Mouse (Mus musculus) CH12.LX (cell line): ENCODE data around the gene Vps9d1. TPM values are rescaled to one million over a fixed set of nuclear protein-coding genes. Genes with fewer than 3 reads are reported as not detected.

Experiments
- DNase-seq: peaks from one replicate; pipeline ENCODE4 v3.0.0-alpha.2; 2013; ENCODE audit errors: extremely low read depth
- H3K27ac ChIP-seq: 2 replicates; pipeline ENCODE4 v1.5.1; 2012; ENCODE audit warnings: low read depth, mild to moderate bottlenecking, control low read depth, moderate library complexity; ENCODE audit not compliant: insufficient read depth
- H3K27me3 ChIP-seq: replicated peaks from 2 replicates; pipeline ENCODE3; 2012; ENCODE audit warnings: inconsistent platforms
- H3K36me3 ChIP-seq, 2 experiments: replicated peaks in 1 of 2; 2 replicates each; pipeline versions ENCODE3 to v1.6.1; 2012; ENCODE audit warnings: inconsistent platforms in 1 of 2, low read length in 1 of 2, mild to moderate bottlenecking in 1 of 2, mixed read lengths in 1 of 2, moderate library complexity in 1 of 2; ENCODE audit not compliant: control insufficient read depth in 1 of 2, insufficient read depth in 1 of 2
- H3K4me1 ChIP-seq, 2 experiments: 2 replicates each; pipeline ENCODE4 v1.6.1; 2012; ENCODE audit warnings: inconsistent platforms in 1 of 2, moderate library complexity in 1 of 2; ENCODE audit not compliant: insufficient read depth in 2 of 2, control insufficient read depth in 1 of 2
- H3K4me2 ChIP-seq: 2 replicates; pipeline ENCODE4 v1.6.1; 2012; ENCODE audit warnings: low read depth, mild to moderate bottlenecking, control low read depth; ENCODE audit not compliant: poor library complexity, insufficient read depth, severe bottlenecking
- H3K4me3 ChIP-seq, 3 experiments: fragments of 150-350 bp in 1 of 3; sonication (generic) in 1 of 3; replicated peaks in 1 of 3; 2 replicates each; pipeline versions ENCODE3 to v1.5.1; 2011 to 2012; ENCODE audit warnings: low read depth in 2 of 3, low read length in 2 of 3, mild to moderate bottlenecking in 2 of 3, moderate library complexity in 2 of 3, control low read depth in 1 of 3, improper control_type of control experiment in 1 of 3, inconsistent platforms in 1 of 3, mixed read lengths in 1 of 3; ENCODE audit not compliant: poor library complexity in 1 of 3
- H3K79me2 ChIP-seq: replicated peaks from 2 replicates; pipeline ENCODE4 v1.6.1; 2012; ENCODE audit warnings: mild to moderate bottlenecking, moderate library complexity; ENCODE audit not compliant: control insufficient read depth, poor library complexity, insufficient read depth, severe bottlenecking; ENCODE audit errors: extremely low read depth
- H3K9ac ChIP-seq: 2 replicates; pipeline ENCODE4 v1.6.1; 2012; ENCODE audit warnings: low read depth, mild to moderate bottlenecking, control low read depth, moderate library complexity; ENCODE audit not compliant: insufficient read depth
- H3K9me3 ChIP-seq: replicated peaks from 2 replicates; pipeline ENCODE3; 2012; ENCODE audit warnings: low read length, inconsistent platforms, mixed read lengths
- BHLHE40 ChIP-seq: IDR thresholded peaks from 2 replicates; pipeline ENCODE4 v1.6.1; 2011; ENCODE audit warnings: mild to moderate bottlenecking, low read depth, low read length, improper control_type of control experiment
- CHD1 ChIP-seq: IDR thresholded peaks from 2 replicates; pipeline ENCODE4 v1.6.1; 2012; ENCODE audit warnings: low read depth, low read length, improper control_type of control experiment, inconsistent platforms
- CHD2 ChIP-seq: IDR thresholded peaks from 2 replicates; pipeline ENCODE4 v1.6.1; 2011; ENCODE audit warnings: low read length, improper control_type of control experiment
- CTCF ChIP-seq, 2 experiments: IDR thresholded peaks in 1 of 2; conservative IDR thresholded peaks in 1 of 2; 2 replicates each; pipeline ENCODE4 v1.5.1; 2011 to 2012; ENCODE audit warnings: low read depth in 2 of 2, low read length in 2 of 2, improper control_type of control experiment in 1 of 2, inconsistent platforms in 1 of 2, mild to moderate bottlenecking in 1 of 2, moderate library complexity in 1 of 2
- E2F4 ChIP-seq: IDR thresholded peaks from 2 replicates; pipeline ENCODE4 v1.6.1; 2011; ENCODE audit warnings: low read depth, low read length, improper control_type of control experiment; ENCODE audit not compliant: insufficient replicate concordance
- ELF1 ChIP-seq: IDR thresholded peaks from 2 replicates; pipeline ENCODE4 v1.6.1; 2014; ENCODE audit warnings: low read depth, mild to moderate bottlenecking, inconsistent platforms, low read length, improper control_type of control experiment
- EP300 ChIP-seq: IDR thresholded peaks from 2 replicates; pipeline ENCODE4 v1.6.1; 2011; ENCODE audit warnings: low read length, improper control_type of control experiment
- ETS1 ChIP-seq: conservative IDR thresholded peaks from 2 replicates; pipeline ENCODE4 v1.6.1; 2012; ENCODE audit warnings: low read depth, mild to moderate bottlenecking, inconsistent platforms, low read length, improper control_type of control experiment, moderate library complexity
- GABPA ChIP-seq: IDR thresholded peaks from 2 replicates; pipeline ENCODE4 v1.6.1; 2012; ENCODE audit warnings: low read depth, low read length, improper control_type of control experiment, inconsistent platforms; ENCODE audit not compliant: insufficient replicate concordance
- HCFC1 ChIP-seq: IDR thresholded peaks from 2 replicates; pipeline ENCODE4 v1.6.1; 2012; ENCODE audit warnings: low read depth, mild to moderate bottlenecking, inconsistent platforms, low read length, improper control_type of control experiment
- IRF4 ChIP-seq: IDR thresholded peaks from 2 replicates; pipeline ENCODE4 v1.6.1; 2014; ENCODE audit warnings: low read depth, mild to moderate bottlenecking, inconsistent platforms, low read length, improper control_type of control experiment
- JUN ChIP-seq: IDR thresholded peaks from 2 replicates; pipeline ENCODE4 v1.6.1; 2011; ENCODE audit warnings: low read depth, mild to moderate bottlenecking, low read length, improper control_type of control experiment, moderate library complexity; ENCODE audit not compliant: insufficient read depth
- JUND ChIP-seq: conservative IDR thresholded peaks from 2 replicates; pipeline ENCODE4 v1.6.1; 2011; ENCODE audit warnings: low read depth, low read length, improper control_type of control experiment
- KAT2A ChIP-seq: IDR thresholded peaks from 2 replicates; pipeline ENCODE4 v1.6.1; 2012; ENCODE audit warnings: low read length, improper control_type of control experiment, inconsistent platforms; ENCODE audit not compliant: insufficient replicate concordance
- MAFK ChIP-seq: IDR thresholded peaks from 2 replicates; pipeline ENCODE4 v1.6.1; 2011; ENCODE audit warnings: low read length, improper control_type of control experiment; ENCODE audit not compliant: insufficient replicate concordance
- MAX ChIP-seq: IDR thresholded peaks from 2 replicates; pipeline ENCODE4 v1.6.1; 2011; ENCODE audit warnings: low read length, improper control_type of control experiment
- MAZ ChIP-seq: IDR thresholded peaks from 2 replicates; pipeline ENCODE4 v1.6.1; 2012; ENCODE audit warnings: low read depth, mild to moderate bottlenecking, inconsistent platforms, low read length, improper control_type of control experiment, moderate library complexity
- MEF2A ChIP-seq: IDR thresholded peaks from 2 replicates; pipeline ENCODE4 v1.6.1; 2014; ENCODE audit warnings: low read depth, mild to moderate bottlenecking, inconsistent platforms, low read length, improper control_type of control experiment, borderline replicate concordance
- MXI1 ChIP-seq: IDR thresholded peaks from 2 replicates; pipeline ENCODE4 v1.6.1; 2011; ENCODE audit warnings: mild to moderate bottlenecking, low read depth, low read length, improper control_type of control experiment
- MYC ChIP-seq: IDR thresholded peaks from 2 replicates; pipeline ENCODE4 v1.6.1; 2011; ENCODE audit warnings: low read depth, mild to moderate bottlenecking, improper control_type of control experiment, low read length
- NELFE ChIP-seq: IDR thresholded peaks from 2 replicates; pipeline ENCODE4 v1.6.1; 2011; ENCODE audit warnings: low read depth, low read length, improper control_type of control experiment
- NRF1 ChIP-seq: IDR thresholded peaks from 2 replicates; pipeline ENCODE4 v1.6.1; 2014; ENCODE audit warnings: low read depth, mild to moderate bottlenecking, inconsistent platforms, low read length, improper control_type of control experiment, moderate library complexity
- PAX5 ChIP-seq: IDR thresholded peaks from 2 replicates; pipeline ENCODE4 v1.6.1; 2012; ENCODE audit warnings: low read length, inconsistent platforms, mixed read lengths
- POLR2A ChIP-seq: IDR thresholded peaks from 2 replicates; pipeline ENCODE4 v1.6.1; 2011; ENCODE audit warnings: low read depth, mild to moderate bottlenecking, improper control_type of control experiment, low read length
- POLR2AphosphoS2 ChIP-seq: IDR thresholded peaks from 2 replicates; pipeline ENCODE4 v1.6.1; 2011; ENCODE audit warnings: low read depth, low read length, improper control_type of control experiment
- RAD21 ChIP-seq: IDR thresholded peaks from 2 replicates; pipeline ENCODE4 v1.6.1; 2011; ENCODE audit warnings: low read depth, mild to moderate bottlenecking, low read length, improper control_type of control experiment, moderate library complexity
- RCOR1 ChIP-seq: conservative IDR thresholded peaks from 2 replicates; pipeline ENCODE4 v1.6.1; 2012; ENCODE audit warnings: low read depth, mild to moderate bottlenecking, inconsistent platforms, low read length, improper control_type of control experiment
- SIN3A ChIP-seq: IDR thresholded peaks from 2 replicates; pipeline ENCODE4 v1.6.1; 2012; ENCODE audit warnings: low read length, improper control_type of control experiment, inconsistent platforms
- SMC3 ChIP-seq: IDR thresholded peaks from 2 replicates; pipeline ENCODE4 v1.6.1; 2011; ENCODE audit warnings: low read depth, low read length, improper control_type of control experiment
- TBP ChIP-seq: conservative IDR thresholded peaks from 2 replicates; pipeline ENCODE4 v1.6.1; 2011; ENCODE audit warnings: low read depth, low read length, improper control_type of control experiment
- TCF12 ChIP-seq: IDR thresholded peaks from 2 replicates; pipeline ENCODE4 v1.6.1; 2014; ENCODE audit warnings: low read depth, mild to moderate bottlenecking, inconsistent platforms, low read length, improper control_type of control experiment
- UBTF ChIP-seq: IDR thresholded peaks from 2 replicates; pipeline ENCODE4 v1.6.1; 2012; ENCODE audit warnings: low read depth, mild to moderate bottlenecking, inconsistent platforms, low read length, improper control_type of control experiment, moderate library complexity
- USF1 ChIP-seq: IDR thresholded peaks from 2 replicates; pipeline ENCODE4 v1.6.1; 2014; ENCODE audit warnings: low read depth, mild to moderate bottlenecking, inconsistent platforms, low read length, improper control_type of control experiment
- USF2 ChIP-seq: conservative IDR thresholded peaks from 2 replicates; pipeline ENCODE4 v1.6.1; 2011; ENCODE audit warnings: low read depth, low read length, improper control_type of control experiment
- ZC3H11A ChIP-seq: IDR thresholded peaks from 2 replicates; pipeline ENCODE4 v1.6.1; 2012; ENCODE audit warnings: low read depth, mild to moderate bottlenecking, inconsistent platforms, low read length, improper control_type of control experiment
- ZKSCAN1 ChIP-seq: IDR thresholded peaks from 2 replicates; pipeline ENCODE4 v1.6.1; 2012; ENCODE audit warnings: low read depth, inconsistent platforms, low read length, improper control_type of control experiment, borderline replicate concordance
- ZMIZ1 ChIP-seq: IDR thresholded peaks from 2 replicates; pipeline ENCODE4 v1.6.1; 2012; ENCODE audit warnings: low read depth, mild to moderate bottlenecking, inconsistent platforms, low read length, improper control_type of control experiment
- ZNF384 ChIP-seq: IDR thresholded peaks from 2 replicates; pipeline ENCODE4 v1.6.1; 2012; ENCODE audit warnings: low read depth, low read length, improper control_type of control experiment, inconsistent platforms
- dilution Hi-C: fragments of 300-500 bp; cut with MboI; formaldehyde crosslinking; loops from 2 replicates; pipeline ENCODE4 v1.14.3; 2020; ENCODE audit warnings: low sequenced_read_pairs; ENCODE audit not compliant: extremely low pct_unique_long_range_greater_than_20kb, extremely low pct_ligation_motif_present
- in situ Hi-C: fragments of 300-500 bp; cut with MboI; formaldehyde crosslinking; loops from 3 replicates; pipeline ENCODE4 v1.14.3; 2019; ENCODE audit warnings: low sequenced_read_pairs, low pct_ligation_motif_present, low pct_unique_long_range_greater_than_20kb, mixed read lengths
- polyA plus RNA-seq: library from polyadenylated mRNA; unstranded; fragments of >175 nt; gene quantifications from 2 replicates; pipeline ENCODE4 v1.2.1, GENCODE M21; 2012; ENCODE audit warnings: low read depth; ENCODE audit not compliant: insufficient read length
- total RNA-seq, 2 experiments: library from RNA; depleted of rRNA; stranded (reverse); fragments of 300-350 nt in 1 of 2; fragments of >200 nt in 1 of 2; gene quantifications; 2 replicates each; pipeline ENCODE4 v1.2.3; 2012 to 2014

Gene Vps9d1
- total and polyA plus RNA-seq, 3 experiments, result 2.8 to 9.7 (median 5.5) TPM

DNA sequence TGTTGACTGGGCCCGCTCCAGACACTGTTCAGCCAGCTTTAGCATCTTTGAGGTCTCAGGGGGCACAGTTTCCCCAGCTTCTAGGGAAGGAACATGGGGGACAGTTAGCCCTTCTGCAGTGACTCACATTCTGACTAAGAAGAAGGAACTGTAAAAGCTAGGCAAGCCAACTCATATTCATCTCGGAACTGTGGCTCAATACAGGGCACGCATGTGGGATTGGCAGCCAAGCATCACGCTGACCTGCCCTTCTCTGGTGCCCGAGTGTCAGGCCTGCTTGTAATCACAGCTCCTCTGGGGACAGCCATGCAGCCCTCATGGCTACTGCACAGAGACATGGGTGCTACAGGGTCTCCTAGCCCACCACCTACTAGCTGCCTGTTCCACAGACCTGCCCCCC is 3.2 kb downstream of the Vps9d1 start:
- Histone ChIP-seq H3K79me2 (no peaks in the 10 kb centered on the region), H3K4me1 (peaks cover 13 to 51% of the 10 kb centered on the region in 2 experiments), H3K4me3 (no peak overlapping the region), H3K4me2 (no peak overlapping the region), H3K27ac (peak overlapping the region; percentile 41; the same call in 1 of the 2 replicates), H3K9ac (no peak overlapping the region), H3K9me3 (no peaks in the 10 kb centered on the region), H3K27me3 (no peaks in the 10 kb centered on the region), H3K36me3 (peaks cover 33 to 58% of the 10 kb centered on the region in 2 experiments)
- in situ Hi-C loops, result no loop called here
- DNase-seq, result peak; percentile 45
- 0 out of 2 replicates have a peak, but pooled peaks have one; percentile 54 for TF ChIP-seq UBTF
- no peak for TF ChIP-seq CTCF (conservative IDR thresholded peaks at IDR 0.05 in 1 of 2, IDR thresholded peaks at IDR 0.05 in 1 of 2; ENCODE audit: low read depth in 2 of 2, low read length in 2 of 2)
- no peak for TF ChIP-seq USF1
- TF ChIP-seq EP300, result peak; percentile 72
- no peak for TF ChIP-seq ZNF384
- TF ChIP-seq SIN3A, result peak; percentile 47; the same call in 1 of the 2 replicates
- TF ChIP-seq MXI1, result no peak
- TF ChIP-seq JUN, result 0 out of 2 replicates have a peak, but pooled peaks have one; percentile 3
- TF ChIP-seq CHD1, result no peak
- no peak for TF ChIP-seq SMC3
- peak; percentile 71 for TF ChIP-seq IRF4
- TF ChIP-seq PAX5, result no peak
- TF ChIP-seq POLR2A, result no peak
- TF ChIP-seq ELF1, result no peak
- no peak for TF ChIP-seq E2F4
- no peak for TF ChIP-seq MEF2A
- no peak for TF ChIP-seq GABPA
- TF ChIP-seq CHD2, result no peak
- no peak for TF ChIP-seq JUND
- TF ChIP-seq NRF1, result no peak
- TF ChIP-seq ETS1, result peak; percentile 29; the same call in 1 of the 2 replicates
- peak; percentile 33; the same call in 1 of the 2 replicates for TF ChIP-seq TCF12
- no peak for TF ChIP-seq MYC
- no peak for TF ChIP-seq ZMIZ1
- no peak for TF ChIP-seq MAZ
- no peak for TF ChIP-seq POLR2AphosphoS2
- no peak for TF ChIP-seq ZKSCAN1
- TF ChIP-seq HCFC1, result no peak
- TF ChIP-seq NELFE, result no peak
- no peak for TF ChIP-seq RCOR1
- no peak for TF ChIP-seq USF2
- TF ChIP-seq RAD21, result no peak
- peak; percentile 68 for TF ChIP-seq BHLHE40
- no peak for TF ChIP-seq KAT2A
- TF ChIP-seq TBP, result no peak
- TF ChIP-seq ZC3H11A, result no peak
- peak; percentile 31; the same call in 1 of the 2 replicates for TF ChIP-seq MAX
- no peak for TF ChIP-seq MAFK
- dilution Hi-C loops, result no loop called here
